10 mouse cellular contexts compared by ENCODE assay signal in genomic region chr11:65088451-65089222, GRCm38 (mm10).
DNase-seq lines count a peak whose midpoint lies in the region; ATAC-seq and TF ChIP-seq lines count a peak whose summit lies in the region.
"Had no signal": no experiment of that assay in that cellular context is flagged by ENCODE, and none has a peak within 500 bp of the region (broad histone marks: within the 10 kb centered on the region; RNA-seq: fewer than 3 reads in every experiment).

No protein-coding gene starts in this region.

- H3K9me3 ChIP-seq in heart, embryonic 10.5 days = no peaks in the 10 kb centered on the region
- no peaks in the 10 kb centered on the region for H3K9me3 ChIP-seq in intestine, postnatal 0 days (ENCODE audit: control insufficient read depth)
- H3K9me3 ChIP-seq: embryonic facial prominence, embryonic 12.5 days; liver, embryonic 15.5 days had no signal

- H3K36me3 ChIP-seq in heart, embryonic 10.5 days = peaks cover 6% of the 10 kb centered on the region; the same call in 1 of the 2 replicates
- no peaks in the 10 kb centered on the region for H3K36me3 ChIP-seq in intestine, postnatal 0 days (ENCODE audit: control insufficient read depth, insufficient read depth)
- H3K36me3 ChIP-seq: embryonic facial prominence, embryonic 12.5 days; liver, embryonic 15.5 days had no signal

- no peak overlapping the region for H3K9ac ChIP-seq in intestine, postnatal 0 days (ENCODE audit: low read depth, low read length)
- H3K9ac ChIP-seq: embryonic facial prominence, embryonic 12.5 days; liver, embryonic 15.5 days had no signal

- WGBS in heart, embryonic 10.5 days = 35% methylated on average over 5 of the region's 5 CpGs
- WGBS in intestine, postnatal 0 days = 16% methylated on average over 5 of the region's 5 CpGs

- intact Hi-C loops in heart, postnatal 25 days (cut with DNase I) = loop anchor here (10.0 kb wide), 1 partner anchor 586 kb away; no protein-coding TSS in a partner anchor

- H3K4me3 ChIP-seq in heart, embryonic 10.5 days = no peak overlapping the region
- no peak overlapping the region for H3K4me3 ChIP-seq in intestine, postnatal 0 days (ENCODE audit: low read depth, low read length)
- H3K4me3 ChIP-seq: embryonic facial prominence, embryonic 12.5 days; liver, embryonic 15.5 days had no signal

- 0 out of 2 replicates have a peak overlapping the region, but pooled peaks have one; percentile 6 for H3K4me2 ChIP-seq in intestine, postnatal 0 days (replicated peaks; ENCODE audit: low read depth)
- H3K4me2 ChIP-seq: embryonic facial prominence, embryonic 12.5 days; liver, embryonic 15.5 days had no signal

- peak; percentile 90 for ATAC-seq in intestine, postnatal 0 days

- H3K4me1 ChIP-seq in heart, embryonic 10.5 days = peaks cover 21% of the 10 kb centered on the region
- H3K4me1 ChIP-seq in intestine, postnatal 0 days (replicated peaks; ENCODE audit: control insufficient read depth, insufficient read depth, low read length) = no peaks in the 10 kb centered on the region
- H3K4me1 ChIP-seq: embryonic facial prominence, embryonic 12.5 days had no signal

- peak; percentile 82 for DNase-seq in heart, embryonic 10.5 days (ENCODE audit: low spot score)
- no peak for DNase-seq in heart, postnatal 25 days (ENCODE audit: low spot score)
- peak; percentile 53 for DNase-seq in urinary bladder, postnatal 14 days (ENCODE audit: low spot score)
- no peak for DNase-seq in urinary bladder, adult 2 months (ENCODE audit: low spot score)
- peak; percentile 84 to 87 for DNase-seq in cerebellum, postnatal 25 days
- peak; percentile 74 for DNase-seq in lung, postnatal 36 days
- no peak for DNase-seq in spleen, postnatal 4 days (ENCODE audit: low spot score in 2 of 2)

- H3K27ac ChIP-seq in heart, embryonic 10.5 days = no peak overlapping the region
- no peak overlapping the region for H3K27ac ChIP-seq in intestine, postnatal 0 days (ENCODE audit: low read depth, low read length)
- H3K27ac ChIP-seq: embryonic facial prominence, embryonic 12.5 days; liver, embryonic 15.5 days had no signal

- no peaks in the 10 kb centered on the region for H3K27me3 ChIP-seq in heart, embryonic 10.5 days (ENCODE audit: insufficient read depth, poor library complexity, severe bottlenecking)
- H3K27me3 ChIP-seq in intestine, postnatal 0 days (replicated peaks; ENCODE audit: control insufficient read depth, insufficient read depth, low read length) = no peaks in the 10 kb centered on the region
- H3K27me3 ChIP-seq: embryonic facial prominence, embryonic 12.5 days; liver, embryonic 15.5 days had no signal

- TF ChIP-seq CTCF in intestine, postnatal 0 days (IDR thresholded peaks at IDR 0.05; ENCODE audit: low read depth) = peak; percentile 83

Comparison
In these comparisons a context has a peak if more than half of its experiments do, and no peak if none do; other contexts are left out.
1. DNase-seq: peak in heart, embryonic 10.5 days (single experiment), urinary bladder, postnatal 14 days (single experiment), cerebellum, postnatal 25 days (2 of 2) and lung, postnatal 36 days (single experiment); none in heart, postnatal 25 days (single experiment), urinary bladder, adult 2 months (single experiment) and spleen, postnatal 4 days (0 of 2).